Mouse (Mus musculus) midbrain, embryonic 10.5 days (tissue): ENCODE measurements at regions not wholly inside any gene's neighbourhood (a gene's known extent, or its start where the extent isn't known, plus 50 kb on each side); places are given as distances from the start of the nearest gene placed in this dataset.

ENCODE experiments used
- DNase-seq: peaks from one replicate; pipeline ENCODE4 v3.0.0-alpha.2; 2017; ENCODE audit warnings: low spot score
- H3K27ac ChIP-seq: fragments of 300-500 bp; sonication (generic); replicated peaks from 2 replicates; pipeline ENCODE4 v1.5.1; 2016; ENCODE audit warnings: mild to moderate bottlenecking
- H3K27me3 ChIP-seq: fragments of 300-500 bp; sonication (generic); 2 replicates; pipeline ENCODE4 v1.6.1; 2016; ENCODE audit warnings: low read depth, mild to moderate bottlenecking; ENCODE audit not compliant: poor library complexity, severe bottlenecking
- H3K36me3 ChIP-seq: fragments of 300-500 bp; sonication (generic); 2 replicates; pipeline ENCODE4 v1.6.1; 2016; ENCODE audit warnings: mild to moderate bottlenecking, moderate library complexity
- H3K4me1 ChIP-seq: fragments of 300-500 bp; sonication (generic); 2 replicates; pipeline ENCODE4 v1.6.1; 2016
- H3K4me3 ChIP-seq: fragments of 300-500 bp; sonication (generic); 2 replicates; pipeline ENCODE4 v1.5.1; 2016; ENCODE audit warnings: mild to moderate bottlenecking, moderate library complexity
- H3K9me3 ChIP-seq: fragments of 300-500 bp; sonication (generic); replicated peaks from 2 replicates; pipeline ENCODE4 v1.6.1; 2016; ENCODE audit warnings: mild to moderate bottlenecking
- WGBS: fragments of 180-500 bp; shearing (Covaris S2); methylation state at CpG from one replicate; pipeline ENCODE4 v1.1.7; 2016; 5-methylcytosine and 5-hydroxymethylcytosine counted together

DNA sequence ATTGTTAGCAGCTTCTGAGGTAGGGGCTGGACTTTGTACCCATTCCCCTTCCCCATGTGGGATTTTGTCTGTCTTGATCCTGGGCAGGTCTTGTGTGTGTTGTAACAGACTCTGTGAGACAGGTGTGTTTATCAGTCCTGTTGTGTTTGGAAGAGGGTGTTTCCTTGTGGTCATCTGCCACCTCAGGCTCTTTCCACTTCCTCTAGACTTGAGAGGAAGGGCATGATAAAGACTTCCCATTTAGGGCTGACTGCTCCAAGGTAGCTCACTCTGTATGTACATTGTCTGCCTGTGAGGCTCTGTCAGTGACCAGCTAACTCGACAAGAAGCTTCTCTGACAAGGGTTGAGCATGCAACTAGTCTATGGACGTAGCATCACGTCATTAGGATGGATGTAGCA is 143.3 kb downstream of the BC067074 start:
- Histone ChIP-seq H3K4me3 (no peak overlapping the region), H3K36me3 (no peaks in the 10 kb centered on the region), H3K9me3 (no peaks in the 10 kb centered on the region), H3K27ac (no peak overlapping the region), H3K4me1 (no peaks in the 10 kb centered on the region), H3K27me3 (no peaks in the 10 kb centered on the region)
- DNase-seq, result no peak
- WGBS, result 87% methylated on average over 3 of the region's 3 CpGs

DNA sequence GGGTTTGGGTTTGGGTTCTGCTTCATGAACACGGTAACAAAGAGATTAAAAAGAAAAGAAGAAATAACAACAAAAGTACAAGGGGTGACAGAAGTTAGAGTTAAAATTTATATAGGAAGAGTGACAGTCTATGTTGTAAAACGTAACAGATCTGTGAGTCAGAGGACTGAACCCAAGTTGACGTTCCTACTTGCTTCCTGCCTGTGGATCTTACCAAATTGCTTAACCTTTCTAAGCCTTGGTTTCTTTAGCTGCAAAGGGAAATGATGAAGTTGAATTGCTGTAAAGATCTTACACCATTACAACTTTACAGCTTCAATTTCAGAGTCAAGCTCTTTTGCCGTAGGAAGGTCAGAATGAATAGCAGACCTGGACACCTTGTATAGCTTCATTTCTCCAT is 142.2 kb downstream of the BC067074 start:
- no peaks in the 10 kb centered on the region for H3K36me3 ChIP-seq
- no peaks in the 10 kb centered on the region for H3K27me3 ChIP-seq
- H3K27ac ChIP-seq, result no peak overlapping the region
- 89% methylated on average over 4 of the region's 4 CpGs for WGBS
- H3K4me1 ChIP-seq, result no peaks in the 10 kb centered on the region
- H3K4me3 ChIP-seq, result no peak overlapping the region
- H3K9me3 ChIP-seq, result no peaks in the 10 kb centered on the region
- no peak for DNase-seq

DNA sequence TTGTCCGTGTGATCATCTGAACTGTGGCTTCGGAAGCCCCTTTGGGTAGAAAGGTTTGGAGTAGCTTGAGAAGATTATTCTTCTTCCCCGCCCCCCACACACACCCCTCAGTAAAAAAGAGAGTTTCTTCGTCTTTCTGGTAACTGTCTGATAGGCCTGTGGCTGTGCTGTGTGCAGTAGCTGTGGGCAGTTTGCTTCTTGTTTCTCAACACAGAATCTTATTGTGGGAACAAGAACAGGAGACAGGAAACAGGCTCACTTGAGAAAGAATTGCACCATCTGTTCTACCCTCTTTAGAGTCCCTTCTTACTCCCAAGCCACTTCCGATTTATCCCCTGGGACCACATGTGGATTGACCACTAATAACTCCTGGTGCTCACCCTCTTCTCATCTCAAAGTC is 140.5 kb downstream of the BC067074 start:
- Histone ChIP-seq H3K4me3 (no peak overlapping the region), H3K36me3 (no peaks in the 10 kb centered on the region), H3K27ac (no peak overlapping the region), H3K4me1 (no peaks in the 10 kb centered on the region), H3K9me3 (no peaks in the 10 kb centered on the region), H3K27me3 (no peaks in the 10 kb centered on the region)
- 75% methylated on average over 5 of the region's 5 CpGs for WGBS
- DNase-seq, result no peak

DNA sequence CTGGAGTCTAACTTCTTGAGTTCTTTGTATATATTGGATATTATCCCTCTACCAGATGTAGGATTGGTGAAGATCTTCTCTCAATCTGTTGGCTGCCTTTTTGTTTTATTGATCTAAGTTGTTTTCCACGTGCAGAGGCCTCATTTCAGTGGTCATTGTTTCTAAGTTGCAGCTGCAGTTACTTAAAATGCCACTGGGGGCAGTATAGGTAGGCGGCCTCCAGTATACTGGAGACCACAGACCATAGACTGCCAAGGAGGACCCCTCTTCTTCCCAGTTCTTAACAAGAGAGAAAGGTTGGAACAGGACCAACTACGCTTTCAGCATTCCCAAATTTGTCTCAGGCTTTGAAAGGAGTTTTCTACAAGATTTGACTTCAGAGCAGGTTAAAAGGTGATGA is 136.7 kb downstream of the BC067074 start:
- no peak overlapping the region for H3K27ac ChIP-seq
- no peaks in the 10 kb centered on the region for H3K9me3 ChIP-seq
- peak; percentile 22 for DNase-seq
- H3K36me3 ChIP-seq, result no peaks in the 10 kb centered on the region
- no peaks in the 10 kb centered on the region for H3K4me1 ChIP-seq
- WGBS, result 36% methylated on average over 3 of the region's 3 CpGs
- H3K27me3 ChIP-seq, result no peaks in the 10 kb centered on the region
- H3K4me3 ChIP-seq, result no peak overlapping the region
